Mouse (Mus musculus) erythroblast, adult 5-6 weeks (primary cell): ENCODE measurements around the gene Polr3g. TPM values are rescaled to one million over a fixed set of nuclear protein-coding genes. Genes with fewer than 3 reads are reported as not detected.
"Not testable (repeated sequence)": the region's sequence is repeated elsewhere in the genome, so short reads cannot be mapped to it uniquely, and the experiment has no call there.

Experiments used
- ATAC-seq: replicated peaks from 2 replicates; pipeline ENCODE4 v1.8.0; 2016; ENCODE audit warnings: moderate number of reproducible peaks, mild to moderate bottlenecking, moderate TSS enrichment, inconsistent platforms; ENCODE audit not compliant: poor library complexity, low FRiP score, severe bottlenecking
- total RNA-seq, 2 experiments: library from RNA; stranded (forward) in 1 of 2; stranded (reverse) in 1 of 2; fragments of 150-400 nt in 1 of 2; fragments of 200-764, 138-1000 nt in 1 of 2; gene quantifications; 2 replicates each; pipeline versions ENCODE4 v1.2.3 to v1.2.4; 2015 to 2017; ENCODE audit warnings: low replicate concordance in 2 of 2

Gene Polr3g
- total RNA-seq (2015; ENCODE audit: low replicate concordance), result 4.0 and 14.4 TPM in 2 replicates
- 4.4 and 6.4 TPM in 2 replicates for total RNA-seq (2017; ENCODE audit: low replicate concordance)

GRCm38 (mm10) chr13:81710775-81711545 lies at the start of gene Polr3g, which contains the start of gene Mblac2:
Gene Polr3g, minus strand, starts transcription at chr13:81711013.
Gene Mblac2, plus strand, starts transcription at chr13:81711341.
- ATAC-seq, result peak; percentile 92

- no peak for ATAC-seq
Observed at GRCm38 (mm10) chr13:81760379-81760778, 49.6 kb upstream of the Polr3g start.

DNA sequence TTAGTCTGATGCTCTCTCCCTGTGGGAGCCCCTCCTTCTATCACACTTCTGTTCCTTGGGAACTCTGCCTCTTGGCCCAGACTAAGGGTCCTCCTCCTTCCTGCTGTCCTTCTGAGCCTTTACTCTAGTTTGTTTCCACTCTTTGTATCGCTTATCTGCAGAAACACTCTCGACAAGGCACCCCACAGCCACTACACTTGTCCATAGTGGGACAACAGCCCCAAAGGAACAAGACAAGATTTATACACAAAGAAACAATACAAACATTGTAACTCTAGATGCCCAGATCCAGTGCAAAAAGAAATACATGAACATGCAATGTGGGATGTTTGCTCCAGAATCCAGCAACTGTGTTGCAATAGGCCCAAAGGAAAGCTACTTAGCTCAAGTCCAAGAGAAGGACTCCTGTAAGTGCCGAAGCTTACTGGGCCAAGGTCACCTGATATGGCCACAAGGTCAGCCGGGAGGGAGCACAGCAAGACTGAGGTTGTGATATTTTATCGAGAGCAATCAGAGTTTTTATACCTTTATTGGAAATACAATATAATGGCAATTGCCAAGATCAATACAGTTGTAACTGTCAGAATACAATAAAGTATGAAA lies 46.3 kb upstream of the Polr3g start:
- ATAC-seq, result no peak

DNA sequence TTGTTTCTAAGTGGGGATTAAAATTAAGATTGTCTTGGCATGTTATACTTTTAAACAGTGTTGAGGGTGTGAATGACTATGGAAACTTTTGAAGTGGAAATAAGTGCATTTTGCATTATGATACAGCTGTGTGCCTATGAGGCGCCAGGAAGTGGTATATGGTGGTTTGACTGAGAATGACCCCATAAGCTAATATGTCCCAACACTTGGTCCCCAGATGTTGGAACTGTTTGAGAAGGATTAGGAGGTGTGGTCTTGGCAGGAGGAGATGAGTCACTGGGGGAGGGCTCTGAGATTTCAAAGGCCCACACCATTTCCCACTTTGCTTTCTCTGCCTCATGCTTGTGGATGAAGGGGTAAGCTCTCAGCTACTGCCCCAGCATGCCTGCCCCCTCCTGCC lies 44.5 kb upstream of the Polr3g start:
- no peak for ATAC-seq

DNA sequence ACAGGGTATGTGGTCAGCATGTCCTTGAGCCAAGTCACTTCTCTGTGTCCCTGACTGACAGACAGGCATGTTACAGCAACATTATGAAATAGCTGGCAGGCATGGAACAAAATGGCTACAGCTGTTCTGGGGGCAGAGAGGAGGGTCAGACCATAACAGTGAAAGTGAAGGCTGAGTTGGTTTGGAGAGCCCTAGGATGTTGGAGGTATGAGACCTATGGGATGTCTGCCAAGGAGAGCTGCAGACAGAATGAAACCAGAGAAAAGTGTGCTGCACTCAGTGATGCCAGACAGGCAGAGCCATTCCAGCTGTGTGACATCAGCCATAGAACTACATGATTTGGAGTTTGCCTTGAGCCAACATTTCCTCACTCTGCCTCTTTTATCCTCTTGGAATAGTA lies 44.1 kb upstream of the Polr3g start:
- ATAC-seq, result no peak

- ATAC-seq, result no peak
Observed at GRCm38 (mm10) chr13:81744092-81744396, 33.2 kb upstream of the Polr3g start.

DNA sequence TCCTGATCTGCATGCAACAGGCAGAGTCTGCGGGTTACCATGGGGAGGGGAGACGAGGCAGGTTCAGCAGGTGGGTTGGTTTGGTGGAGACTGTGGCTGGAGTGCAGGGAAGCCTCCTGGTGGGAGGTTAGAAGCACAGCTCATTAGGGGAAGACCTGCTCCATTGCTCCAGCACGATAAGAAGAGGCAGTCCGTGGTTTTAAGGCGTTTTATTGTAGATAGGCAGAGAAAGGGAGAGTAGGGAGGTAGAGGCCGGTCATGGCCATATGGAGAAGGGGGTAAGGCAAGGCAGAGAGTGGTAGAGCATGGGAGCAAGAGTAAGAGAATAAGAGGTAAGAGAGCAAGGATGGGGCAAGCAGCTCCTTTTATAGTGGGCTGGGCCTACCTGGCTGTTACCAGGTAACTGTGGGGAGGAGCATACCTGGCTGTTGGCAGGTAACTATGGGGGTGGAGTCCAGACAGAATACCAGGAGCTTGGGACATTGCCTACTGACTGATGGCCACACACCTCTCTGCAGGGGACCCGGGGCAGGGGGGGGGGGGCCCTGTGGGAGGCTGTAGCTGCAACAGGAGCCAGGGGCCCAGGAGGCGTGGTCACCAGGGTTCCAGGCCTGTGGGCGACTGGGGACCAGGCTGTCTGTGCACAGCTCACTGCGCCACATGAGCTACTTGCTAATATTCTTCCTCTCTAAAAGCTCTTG lies 32.7 kb upstream of the Polr3g start:
- ATAC-seq, result 0 out of 2 replicates have a peak, but pooled peaks have one; percentile 37

DNA sequence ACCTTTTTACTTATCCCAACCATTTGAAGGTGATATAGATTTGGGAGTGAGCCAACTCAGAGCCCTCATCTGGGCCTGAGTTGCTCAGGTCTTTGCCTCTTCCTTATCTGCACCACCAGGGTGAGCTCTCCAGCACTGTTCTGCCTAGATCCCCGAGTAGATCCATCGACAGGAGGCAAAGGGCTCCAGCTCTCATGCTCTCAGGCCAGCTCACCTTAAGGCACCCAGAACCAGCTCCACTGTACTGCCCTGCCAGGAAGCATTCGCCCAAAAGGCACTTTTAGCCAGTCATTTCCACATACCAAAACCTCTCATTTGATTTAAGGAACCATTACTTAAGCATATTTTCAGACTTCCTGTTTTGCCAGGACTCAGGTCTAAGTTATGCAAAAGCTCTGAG lies 30.1 kb upstream of the Polr3g start:
- peak; percentile 81 for ATAC-seq

DNA sequence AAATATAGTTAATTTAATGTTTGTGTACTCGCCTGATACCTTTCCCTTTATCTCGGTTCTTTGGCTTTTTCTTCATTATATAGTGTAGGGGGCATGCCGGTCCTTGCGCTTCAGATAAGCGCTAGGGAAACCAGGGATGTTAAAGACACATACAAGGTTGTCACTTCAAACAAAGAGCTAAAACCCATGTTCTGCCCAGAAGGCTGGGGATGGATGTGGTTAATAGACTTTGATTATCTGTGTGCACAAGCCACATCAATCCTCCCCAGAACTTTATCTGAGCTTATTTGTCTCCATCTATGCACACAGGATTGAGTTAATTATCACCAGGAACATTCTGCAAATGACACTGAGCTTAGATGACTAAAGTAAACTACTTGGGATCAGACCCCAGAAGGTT lies 25.8 kb upstream of the Polr3g start:
- no peak for ATAC-seq

DNA sequence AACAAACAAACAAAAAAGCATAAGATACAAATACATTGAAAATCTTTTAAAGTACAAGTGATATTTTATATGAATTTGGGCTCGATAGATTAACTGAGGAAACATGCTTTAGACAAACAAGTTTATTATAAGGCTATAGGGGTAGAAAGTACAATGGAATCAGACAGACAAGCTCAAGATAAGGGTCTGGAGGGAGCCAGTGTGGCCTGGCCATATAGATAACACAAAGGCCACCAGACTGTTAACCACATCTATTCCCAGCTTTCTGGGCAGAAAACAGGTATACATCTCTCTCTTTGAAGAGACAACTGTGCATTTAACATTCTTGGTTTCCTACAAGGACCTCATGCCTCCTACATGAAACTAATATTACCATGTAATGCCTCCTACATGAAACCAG lies 19.5 kb upstream of the Polr3g start:
- ATAC-seq, result no peak

GRCm38 (mm10) chr13:81729102-81729501 lies 18.3 kb upstream of the Polr3g start:
- ATAC-seq, result no peak

GRCm38 (mm10) chr13:81728141-81728540 lies 17.3 kb upstream of the Polr3g start:
- ATAC-seq, result not testable (repeated sequence)

- ATAC-seq, result no peak
Observed at GRCm38 (mm10) chr13:81713896-81714295, 3.1 kb upstream of the Polr3g start.

DNA sequence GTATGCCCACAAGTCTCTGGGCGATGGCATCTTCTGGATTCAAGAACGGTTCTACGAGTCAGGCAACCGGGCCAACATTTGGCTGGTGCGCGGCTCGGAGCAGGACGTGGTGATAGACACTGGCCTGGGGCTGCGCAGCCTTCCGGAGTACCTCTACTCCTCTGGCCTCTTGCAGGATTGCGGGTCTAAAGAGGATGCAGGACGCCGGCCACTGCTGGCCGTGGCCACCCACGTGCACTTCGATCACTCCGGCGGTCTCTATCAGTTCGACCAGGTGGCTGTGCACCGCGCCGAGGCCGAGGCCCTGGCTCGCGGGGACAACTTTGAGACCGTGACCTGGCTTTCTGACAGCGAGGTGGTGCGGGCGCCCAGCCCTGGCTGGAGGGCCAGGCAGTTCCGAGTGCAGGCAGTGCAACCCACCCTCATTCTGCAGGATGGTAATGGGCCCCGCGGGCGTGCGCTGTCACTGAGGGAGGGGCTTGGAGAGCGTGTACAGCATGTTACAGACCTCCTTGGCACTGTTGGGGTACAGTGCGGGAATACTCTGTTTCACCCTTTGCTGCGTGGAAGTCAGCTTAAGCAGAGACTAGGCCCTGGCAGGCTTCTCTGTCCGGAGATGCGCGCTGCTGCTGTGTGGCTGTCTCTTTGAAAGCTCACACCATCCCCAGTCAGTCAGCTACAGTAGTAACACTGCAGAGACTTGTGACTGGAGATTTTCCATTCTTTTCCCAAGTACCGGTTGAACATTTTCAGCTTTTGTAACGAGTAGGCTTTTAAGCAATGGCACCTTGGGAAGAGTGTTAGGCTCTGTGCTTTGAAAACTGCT lies 946 bp upstream of the Polr3g start:
- peak; percentile 52 for ATAC-seq

DNA sequence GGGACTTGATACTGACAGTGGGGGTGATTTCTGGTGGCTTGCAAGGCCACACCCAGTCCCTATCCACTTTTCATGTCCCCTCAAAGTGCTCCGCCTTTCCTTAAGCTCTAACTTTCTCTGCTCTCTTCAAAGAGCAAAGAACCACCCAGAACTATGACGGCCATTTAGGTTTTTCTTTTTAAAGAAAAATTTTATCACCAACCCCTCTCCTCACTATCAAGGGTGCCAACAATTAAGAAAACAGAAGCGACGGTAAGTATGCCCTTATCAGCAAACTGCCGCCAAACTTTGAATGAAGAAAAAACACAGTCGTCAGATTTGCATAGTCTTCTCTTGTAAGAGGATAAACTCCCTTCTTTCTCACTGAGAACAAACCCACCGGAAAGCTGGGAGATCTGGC lies 547 bp downstream of the Polr3g start:
- ATAC-seq, result peak; percentile 7; the same call in 1 of the 2 replicates

DNA sequence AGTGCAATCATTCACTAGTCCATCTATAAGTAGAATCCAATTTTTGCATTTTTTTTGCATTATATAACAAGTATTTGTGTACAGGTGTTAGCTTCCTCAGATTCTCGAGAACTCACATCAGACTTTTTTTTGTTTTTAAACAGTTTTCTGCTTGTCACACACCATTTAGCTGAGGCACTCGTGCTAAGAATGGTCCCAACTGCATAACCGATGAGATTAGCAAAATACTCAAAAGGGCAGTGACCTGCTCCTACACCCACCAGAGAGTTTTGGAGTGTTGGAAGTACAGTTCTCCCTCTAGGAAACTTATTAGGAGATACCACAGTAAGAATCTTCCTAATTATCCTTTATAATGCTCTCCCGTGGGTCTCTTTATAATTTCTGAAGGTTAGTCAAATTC lies 1.0 kb downstream of the Polr3g start:
- no peak for ATAC-seq

- no peak for ATAC-seq
Observed at GRCm38 (mm10) chr13:81706311-81706710, 4.5 kb downstream of the Polr3g start.

- ATAC-seq, result no peak
Observed at GRCm38 (mm10) chr13:81703621-81704020, 7.2 kb downstream of the Polr3g start.

DNA sequence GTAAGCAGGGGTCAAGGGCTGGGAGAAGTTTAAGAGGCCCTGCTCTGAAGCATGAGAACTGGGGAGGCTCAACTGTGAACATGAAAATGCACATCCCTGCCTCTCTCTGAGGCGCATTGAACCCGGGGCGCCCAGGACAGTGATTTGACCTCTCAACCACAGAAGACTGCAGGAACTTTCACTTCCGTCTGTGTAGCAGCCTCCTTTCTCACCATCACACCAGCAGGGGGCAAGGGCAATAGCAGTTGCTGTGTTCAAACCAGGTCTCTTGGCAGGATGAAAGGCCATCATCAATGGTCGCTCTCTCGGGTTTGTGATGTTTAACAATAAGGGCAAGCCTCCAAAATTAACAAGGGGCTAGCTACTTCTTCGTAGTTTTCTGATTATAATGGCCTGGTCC lies 7.7 kb downstream of the Polr3g start:
- no peak for ATAC-seq

GRCm38 (mm10) chr13:81694446-81694845 lies 16.4 kb downstream of the Polr3g start:
- ATAC-seq, result no peak
